ENCODE assay signal across 14 mouse cellular contexts in the genomic region with DNA sequence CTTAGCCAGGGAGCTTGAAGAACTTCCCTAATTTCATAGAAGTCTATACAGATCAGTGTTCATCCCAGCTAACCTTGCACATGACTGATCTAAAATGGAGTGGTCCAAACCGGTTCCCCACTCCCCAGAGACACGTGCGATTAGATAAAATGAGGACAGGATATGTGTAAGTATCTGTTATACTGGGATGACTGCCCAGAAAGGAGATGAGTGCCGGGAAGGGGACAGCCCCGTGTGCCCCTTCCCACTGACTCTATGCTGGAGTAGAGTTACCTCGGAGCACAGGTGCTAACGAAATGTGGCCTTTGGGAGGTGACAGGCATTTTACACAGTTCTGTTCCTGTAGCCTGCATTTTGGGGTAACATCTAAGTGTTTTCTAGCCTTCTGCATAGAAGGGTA.
"Had no signal": no experiment of that assay in that cellular context is flagged by ENCODE, and none has a peak within 500 bp of the region (broad histone marks: within the 10 kb centered on the region; RNA-seq: fewer than 3 reads in every experiment).

No protein-coding gene starts in this region.

- H3K4me3 ChIP-seq: kidney, embryonic 15.5 days; left cerebral cortex, adult 2 months; limb, embryonic 12.5 days; liver, embryonic 13.5 days; lung, embryonic 15.5 days had no signal

- H3K4me1 ChIP-seq: lung, embryonic 15.5 days had no signal

- H3K4me2 ChIP-seq: kidney, embryonic 15.5 days; limb, embryonic 12.5 days; liver, embryonic 13.5 days; lung, embryonic 15.5 days; midbrain, embryonic 11.5 days had no signal

- DNase-seq: kidney, adult 8-10 months; kidney, postnatal 10 days; kidney, postnatal 36 days; layer of hippocampus, postnatal 36 days; liver, embryonic 13.5 days; lung, postnatal 14 days; lung, postnatal 4 days; thymus, adult 18-20 months; thymus, postnatal 36 days had no signal

- H3K27me3 ChIP-seq: kidney, embryonic 15.5 days; lung, embryonic 15.5 days had no signal

- H3K9ac ChIP-seq: kidney, embryonic 15.5 days; limb, embryonic 12.5 days; liver, embryonic 13.5 days; lung, embryonic 15.5 days had no signal

- H3K9me3 ChIP-seq: kidney, embryonic 15.5 days; limb, embryonic 12.5 days; liver, embryonic 13.5 days; lung, embryonic 15.5 days had no signal

- H3K36me3 ChIP-seq: kidney, embryonic 15.5 days; limb, embryonic 12.5 days; liver, embryonic 13.5 days; lung, embryonic 15.5 days had no signal

- H3K27ac ChIP-seq: kidney, embryonic 15.5 days; left cerebral cortex, adult 2 months; limb, embryonic 12.5 days; liver, embryonic 13.5 days; lung, embryonic 15.5 days had no signal
